Comparison of ENCODE assay signal across 8 mouse cellular contexts in genomic region chr15:4375423-4376220, GRCm38 (mm10). TPM values are rescaled to one million over a fixed set of nuclear protein-coding genes. Genes with fewer than 3 reads are reported as not detected.
A peak's percentile ranks its signal among the peaks of the same experiment; 100 is the strongest.
DNase-seq lines count a peak whose midpoint lies in the region; ATAC-seq lines count a peak whose summit lies in the region.

Gene Plcxd3 (plus strand): TSS chr15:4375491.

- intact Hi-C loops in heart, postnatal 14 days (cut with DNase I) = no loop called here

- no peaks in the 10 kb centered on the region for H3K9me3 ChIP-seq in liver, embryonic 12.5 days (replicated peaks)

- ATAC-seq in frontal cortex, adult (ENCODE audit: low TSS enrichment) = peak; percentile 76
- ATAC-seq in liver, embryonic 12.5 days = no peak

- H3K27me3 ChIP-seq in liver, embryonic 12.5 days (replicated peaks) = peaks cover 20% of the 10 kb centered on the region

- DNase-seq in heart, adult 18-20 months = peak; percentile 11 to 22
- no peak for DNase-seq in heart, postnatal 14 days
- DNase-seq in cerebellum, adult 9-10 months = peak; percentile 90
- peak; percentile 21 for DNase-seq in kidney, postnatal 10 days
- DNase-seq in right cerebral cortex, postnatal 10 days (ENCODE audit: low spot score in 2 of 2) = peak; percentile 47 to 55
- DNase-seq in thymus, postnatal 36 days = no peak

- peak within 1 kb of the TSS; percentile 22 for H3K4me3 ChIP-seq in liver, embryonic 12.5 days

- H3K36me3 ChIP-seq in liver, embryonic 12.5 days = no peaks in the 10 kb centered on the region

- H3K9ac ChIP-seq in liver, embryonic 12.5 days = no peak within 1 kb of the TSS

- no peaks in the 10 kb centered on the region for H3K4me1 ChIP-seq in liver, embryonic 12.5 days

- 1% methylated on average over 33 of the region's 33 CpGs for WGBS in liver, embryonic 12.5 days (ENCODE audit: insufficient replicate concordance)

- H3K4me2 ChIP-seq in liver, embryonic 12.5 days = peak within 1 kb of the TSS; percentile 49

- H3K27ac ChIP-seq in liver, embryonic 12.5 days = no peak within 1 kb of the TSS

RNA-seq across cellular contexts. Expression of gene Plcxd3, which starts in this region (rescaled TPM):
- under 1 TPM; 0.37 to 0.67 TPM for total RNA-seq in heart, adult 18-20 months (2021)
- total RNA-seq in heart, postnatal 14 days (2021) = under 1 TPM; 0.20 to 0.24 TPM
- polyA plus RNA-seq in liver, embryonic 12.5 days (2016; fragmentation: Nextera tagmentation; extraction: Ambion mirVana) = 0.60 and 0.72 TPM in 2 replicates

Comparison
In these comparisons a context has a peak if more than half of its experiments do, and no peak if none do; other contexts are left out.
1. Peak in DNase-seq in heart, adult 18-20 months; RNA of the gene not detected or under 1 TPM.
2. DNase-seq: peak in cerebellum, adult 9-10 months (single experiment), kidney, postnatal 10 days (single experiment) and right cerebral cortex, postnatal 10 days (2 of 2); none in heart, postnatal 14 days (0 of 2) and thymus, postnatal 36 days (0 of 2).